Mouse (Mus musculus) fat pad, adult 2 months (tissue): Measurements from ENCODE around the gene Mapk8.

Source experiments
- DNase-seq: peaks from one replicate; pipeline ENCODE4 v3.0.0-alpha.2; 2011; ENCODE audit warnings: low read depth, low spot score; ENCODE audit errors: extremely low read depth

Mapk8 gene

GRCm38 (mm10) chr14:33351984-33352722 lies 94.8 kb downstream of the Mapk8 start:
- peak; percentile 65 for DNase-seq

GRCm38 (mm10) chr14:33351019-33351418 lies 95.9 kb downstream of the Mapk8 start:
- DNase-seq, result no peak

GRCm38 (mm10) chr14:33348146-33348545 lies 98.8 kb downstream of the Mapk8 start:
- no peak for DNase-seq

- no peak for DNase-seq
Observed at GRCm38 (mm10) chr14:33347738-33348137, 99.2 kb downstream of the Mapk8 start.

GRCm38 (mm10) chr14:33346546-33346945 lies 100.4 kb downstream of the Mapk8 start:
- DNase-seq, result no peak

GRCm38 (mm10) chr14:33343131-33343725 lies 103.7 kb downstream of the Mapk8 start:
- DNase-seq, result peak; percentile 18

GRCm38 (mm10) chr14:33338684-33339083 lies 108.3 kb downstream of the Mapk8 start:
- no peak for DNase-seq

- DNase-seq, result no peak
Observed at GRCm38 (mm10) chr14:33335733-33336132, 111.2 kb downstream of the Mapk8 start.

GRCm38 (mm10) chr14:33334402-33334801 lies 112.6 kb downstream of the Mapk8 start:
- no peak for DNase-seq

GRCm38 (mm10) chr14:33333833-33334232 lies 113.1 kb downstream of the Mapk8 start:
- no peak for DNase-seq

GRCm38 (mm10) chr14:33331627-33332026 lies 115.3 kb downstream of the Mapk8 start:
- no peak for DNase-seq

- no peak for DNase-seq
Observed at GRCm38 (mm10) chr14:33330986-33331385, 116.0 kb downstream of the Mapk8 start.

- DNase-seq, result no peak
Observed at GRCm38 (mm10) chr14:33329297-33329805, 117.6 kb downstream of the Mapk8 start.

GRCm38 (mm10) chr14:33328369-33328768 lies 118.6 kb downstream of the Mapk8 start:
- no peak for DNase-seq
